Comparison of ENCODE assay signal across 9 mouse cellular contexts in genomic region chr4:139610954-139611353, GRCm38 (mm10). TPM values are rescaled to one million over a fixed set of nuclear protein-coding genes. Genes with fewer than 3 reads are reported as not detected.
DNase-seq lines count a peak whose midpoint lies in the region; ATAC-seq lines count a peak whose summit lies in the region.
"Had no signal": no experiment of that assay in that cellular context is flagged by ENCODE, and none has a peak within 500 bp of the region (broad histone marks: within the 10 kb centered on the region; RNA-seq: fewer than 3 reads in every experiment).

No protein-coding gene starts in this region.

- H3K9ac ChIP-seq in heart, embryonic 12.5 days: no peak overlapping the region; the same call in 1 of the 2 replicates
- peak overlapping the region; percentile 25 for H3K9ac ChIP-seq in lung, embryonic 16.5 days (ENCODE audit: low read length)
- no peak overlapping the region for H3K9ac ChIP-seq in hindbrain, embryonic 13.5 days
- no peak overlapping the region for H3K9ac ChIP-seq in neural tube, embryonic 14.5 days (replicated peaks; ENCODE audit: low read depth, low read length)

- peaks cover 67% of the 10 kb centered on the region for H3K36me3 ChIP-seq in heart, embryonic 12.5 days
- H3K36me3 ChIP-seq in lung, embryonic 16.5 days (ENCODE audit: control insufficient read depth, insufficient read depth, low read length): peaks cover 28% of the 10 kb centered on the region
- peaks cover 56% of the 10 kb centered on the region for H3K36me3 ChIP-seq in hindbrain, embryonic 13.5 days
- H3K36me3 ChIP-seq in neural tube, embryonic 14.5 days (ENCODE audit: control insufficient read depth, insufficient read depth, low read length): peaks cover 33% of the 10 kb centered on the region

- ATAC-seq in heart, embryonic 12.5 days (ENCODE audit: insufficient number of reproducible peaks, low FRiP score): no peak
- ATAC-seq in lung, embryonic 16.5 days (ENCODE audit: low read depth): peak; percentile 18; the same call in 1 of the 2 replicates
- ATAC-seq in hindbrain, embryonic 13.5 days (ENCODE audit: low FRiP score): no peak
- ATAC-seq in neural tube, embryonic 14.5 days (ENCODE audit: low read depth): 0 out of 2 replicates have a peak, but pooled peaks have one; percentile 13

- 53% methylated on average over 6 of the region's 6 CpGs for WGBS in heart, embryonic 12.5 days
- WGBS in lung, embryonic 16.5 days: 71% methylated on average over 6 of the region's 6 CpGs
- WGBS in hindbrain, embryonic 13.5 days: 48% methylated on average over 6 of the region's 6 CpGs
- 57% methylated on average over 6 of the region's 6 CpGs for WGBS in neural tube, embryonic 14.5 days

- DNase-seq in heart, postnatal 10 days: no peak
- DNase-seq in lung, postnatal 36 days: no peak
- DNase-seq in testis, postnatal 10 days (ENCODE audit: low spot score): no peak
- no peak for DNase-seq in MN1 (ENCODE audit: low spot score)

- no peaks in the 10 kb centered on the region for H3K27me3 ChIP-seq in heart, embryonic 12.5 days (replicated peaks)
- H3K27me3 ChIP-seq in lung, embryonic 16.5 days (ENCODE audit: control insufficient read depth, insufficient read depth, low read depth, low read length): no peaks in the 10 kb centered on the region
- no peaks in the 10 kb centered on the region for H3K27me3 ChIP-seq in hindbrain, embryonic 13.5 days
- no peaks in the 10 kb centered on the region for H3K27me3 ChIP-seq in neural tube, embryonic 14.5 days (ENCODE audit: control insufficient read depth, insufficient read depth, low read length)

- peak overlapping the region; percentile 59; the same call in 1 of the 2 replicates for H3K4me2 ChIP-seq in heart, embryonic 12.5 days
- H3K4me2 ChIP-seq in lung, embryonic 16.5 days (ENCODE audit: low read depth, low read length): no peak overlapping the region
- H3K4me2 ChIP-seq in hindbrain, embryonic 13.5 days: no peak overlapping the region
- H3K4me2 ChIP-seq in neural tube, embryonic 14.5 days (ENCODE audit: low read depth, low read length): no peak overlapping the region

- H3K9me3 ChIP-seq in heart, embryonic 12.5 days (replicated peaks): peaks cover 10% of the 10 kb centered on the region; the same call in 1 of the 2 replicates
- peaks cover 5% of the 10 kb centered on the region; the same call in 1 of the 2 replicates for H3K9me3 ChIP-seq in lung, embryonic 16.5 days (ENCODE audit: control insufficient read depth, low read length)
- 0 out of 2 replicates have a peak, but pooled peaks cover 4% of the 10 kb centered on the region for H3K9me3 ChIP-seq in hindbrain, embryonic 13.5 days
- no peaks in the 10 kb centered on the region for H3K9me3 ChIP-seq in neural tube, embryonic 14.5 days (ENCODE audit: control insufficient read depth, low read length)

- intact Hi-C loops in heart, postnatal 10 days (cut with DNase I): loop anchor here (1.0 to 5.0 kb wide), 2 partner anchors 34 to 141 kb away; no protein-coding TSS in a partner anchor

- peak overlapping the region; percentile 69 for H3K27ac ChIP-seq in heart, embryonic 12.5 days (ENCODE audit: poor library complexity, severe bottlenecking)
- peak overlapping the region; percentile 86 for H3K27ac ChIP-seq in lung, embryonic 16.5 days (ENCODE audit: low read length)
- H3K27ac ChIP-seq in hindbrain, embryonic 13.5 days: peak overlapping the region; percentile 48; the same call in 1 of the 2 replicates
- peak overlapping the region; percentile 55; the same call in 1 of the 2 replicates for H3K27ac ChIP-seq in neural tube, embryonic 14.5 days (ENCODE audit: low read depth, low read length)

- no peak overlapping the region for H3K4me3 ChIP-seq in heart, embryonic 12.5 days
- H3K4me3 ChIP-seq in lung, embryonic 16.5 days (ENCODE audit: low read length): no peak overlapping the region
- no peak overlapping the region for H3K4me3 ChIP-seq in hindbrain, embryonic 13.5 days
- H3K4me3 ChIP-seq in neural tube, embryonic 14.5 days (ENCODE audit: low read depth, low read length): no peak overlapping the region

- H3K4me1 ChIP-seq in heart, embryonic 12.5 days (replicated peaks): peaks cover 11% of the 10 kb centered on the region
- H3K4me1 ChIP-seq in lung, embryonic 16.5 days (replicated peaks; ENCODE audit: control insufficient read depth, insufficient read depth, low read length): peaks cover 9% of the 10 kb centered on the region; the same call in 1 of the 2 replicates
- peaks cover 16% of the 10 kb centered on the region for H3K4me1 ChIP-seq in hindbrain, embryonic 13.5 days (replicated peaks)
- no peaks in the 10 kb centered on the region for H3K4me1 ChIP-seq in neural tube, embryonic 14.5 days (ENCODE audit: control insufficient read depth, insufficient read depth, low read length)

RNA-seq across cellular contexts. Expression of gene Gm21969, which starts 8.0 kb away (rescaled TPM):
- not detected in 2 replicates for polyA plus RNA-seq in heart, embryonic 12.5 days (2016; fragmentation: Nextera tagmentation; extraction: Ambion mirVana)
- total RNA-seq in heart, postnatal 10 days (2021): not detected
- polyA plus RNA-seq in lung, embryonic 16.5 days (2015; fragmentation: Nextera tagmentation; extraction: Ambion mirVana): 0.05 TPM in 1 of 2 replicates, not detected in the other
- polyA plus RNA-seq in hindbrain, embryonic 13.5 days (2015; fragmentation: Nextera tagmentation; extraction: Ambion mirVana): not detected in 2 replicates
- polyA plus RNA-seq in neural tube, embryonic 14.5 days (2014; fragmentation: Nextera tagmentation; extraction: Ambion mirVana): not detected in 2 replicates
- polyA plus RNA-seq: small intestine, adult 2 months had no signal

RNA-seq across cellular contexts. Expression of gene Aldh4a1, which starts 11.7 kb away (rescaled TPM):
- 22.7 and 23.2 TPM in 2 replicates for polyA plus RNA-seq in heart, embryonic 12.5 days (2016; fragmentation: Nextera tagmentation; extraction: Ambion mirVana)
- total RNA-seq in heart, postnatal 10 days (2021): 10 to 100 TPM; 15.6 to 15.7 TPM
- 25.5 and 30.7 TPM in 2 replicates for polyA plus RNA-seq in lung, embryonic 16.5 days (2015; fragmentation: Nextera tagmentation; extraction: Ambion mirVana)
- 21.8 and 22.2 TPM in 2 replicates for polyA plus RNA-seq in hindbrain, embryonic 13.5 days (2015; fragmentation: Nextera tagmentation; extraction: Ambion mirVana)
- 13.5 and 21.7 TPM in 2 replicates for polyA plus RNA-seq in neural tube, embryonic 14.5 days (2014; fragmentation: Nextera tagmentation; extraction: Ambion mirVana)

RNA-seq across cellular contexts. Expression of gene Tas1r2, which starts 42.4 kb away (rescaled TPM):
- 0.05 TPM in 1 of 2 replicates, not detected in the other for polyA plus RNA-seq in heart, embryonic 12.5 days (2016; fragmentation: Nextera tagmentation; extraction: Ambion mirVana)
- not detected for total RNA-seq in heart, postnatal 10 days (2021)
- not detected in 2 replicates for polyA plus RNA-seq in lung, embryonic 16.5 days (2015; fragmentation: Nextera tagmentation; extraction: Ambion mirVana)
- not detected in 2 replicates for polyA plus RNA-seq in hindbrain, embryonic 13.5 days (2015; fragmentation: Nextera tagmentation; extraction: Ambion mirVana)
- not detected in 2 replicates for polyA plus RNA-seq in neural tube, embryonic 14.5 days (2014; fragmentation: Nextera tagmentation; extraction: Ambion mirVana)

Comparison
In these comparisons a context has a peak if more than half of its experiments do, and no peak if none do; other contexts are left out.
1. ATAC-seq: peak in lung, embryonic 16.5 days (single experiment) and neural tube, embryonic 14.5 days (single experiment); none in heart, embryonic 12.5 days (single experiment) and hindbrain, embryonic 13.5 days (single experiment).
2. Peak in every context shown above with its lines, with median percentiles within 50 percentile points of each other: H3K27ac ChIP-seq.